25 mouse cellular contexts compared by ENCODE assay signal in the genomic region with DNA sequence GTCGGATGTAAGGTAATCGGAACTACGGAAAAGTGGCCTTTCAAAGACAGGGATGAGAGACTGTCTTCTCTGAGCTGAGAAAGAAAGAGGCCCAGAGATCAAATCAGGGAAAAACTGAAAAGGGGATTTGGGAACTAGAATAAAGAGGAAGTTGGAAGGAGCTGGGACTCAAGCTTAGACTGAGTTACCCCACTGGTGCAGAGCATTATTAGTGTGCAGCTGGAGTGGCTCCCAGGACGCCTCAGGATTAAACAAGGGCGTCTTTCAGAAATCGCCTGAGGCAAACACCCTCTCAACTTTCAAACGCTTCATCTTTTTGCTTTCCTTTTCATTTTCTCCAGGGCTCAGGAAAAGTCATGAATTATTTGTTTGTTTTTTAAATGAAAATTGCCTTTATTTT. TPM values are rescaled to one million over a fixed set of nuclear protein-coding genes. Genes with fewer than 3 reads are reported as not detected.
A peak's percentile ranks its signal among the peaks of the same experiment; 100 is the strongest.
DNase-seq lines count a peak whose midpoint lies in the region; ATAC-seq and TF ChIP-seq lines count a peak whose summit lies in the region.
"Had no signal": no experiment of that assay in that cellular context is flagged by ENCODE, and none has a peak within 500 bp of the region (broad histone marks: within the 10 kb centered on the region; RNA-seq: fewer than 3 reads in every experiment).

No protein-coding gene starts in this region.

- H3K9ac ChIP-seq in forebrain, embryonic 13.5 days = peak overlapping the region; percentile 16; the same call in 1 of the 2 replicates
- H3K9ac ChIP-seq in limb, embryonic 13.5 days = no peak overlapping the region
- no peak overlapping the region for H3K9ac ChIP-seq in MEL (ENCODE audit: control insufficient read depth, low read depth, low read length, poor library complexity, severe bottlenecking)
- H3K9ac ChIP-seq in intestine, postnatal 0 days (ENCODE audit: low read depth, low read length) = no peak overlapping the region
- H3K9ac ChIP-seq: embryonic facial prominence, embryonic 15.5 days; hindbrain, embryonic 14.5 days; lung, embryonic 15.5 days; stomach, embryonic 15.5 days had no signal

- no peak for TF ChIP-seq POLR2A in MEL (IDR thresholded peaks at IDR 0.05; ENCODE audit: control insufficient read depth in 1 of 2, insufficient read depth in 1 of 2, low read depth in 1 of 2, low read length in 2 of 2, poor library complexity in 1 of 2)

- ATAC-seq in forebrain, embryonic 13.5 days = no peak
- no peak for ATAC-seq in limb, embryonic 13.5 days (ENCODE audit: low FRiP score, low read depth)
- no peak for ATAC-seq in intestine, postnatal 0 days
- ATAC-seq: midbrain, embryonic 16.5 days had no signal

- no peak overlapping the region for H3K4me2 ChIP-seq in forebrain, embryonic 13.5 days
- no peak overlapping the region for H3K4me2 ChIP-seq in limb, embryonic 13.5 days (replicated peaks)
- H3K4me2 ChIP-seq in intestine, postnatal 0 days (replicated peaks; ENCODE audit: low read depth) = no peak overlapping the region
- H3K4me2 ChIP-seq: embryonic facial prominence, embryonic 15.5 days; hindbrain, embryonic 14.5 days; liver, embryonic 11.5 days; lung, embryonic 15.5 days; stomach, embryonic 15.5 days had no signal

- H3K4me1 ChIP-seq in forebrain, embryonic 13.5 days = no peaks in the 10 kb centered on the region
- H3K4me1 ChIP-seq in forebrain, embryonic 10.5 days = peaks cover 7% of the 10 kb centered on the region
- H3K4me1 ChIP-seq in limb, embryonic 13.5 days = no peaks in the 10 kb centered on the region
- no peaks in the 10 kb centered on the region for H3K4me1 ChIP-seq in limb, embryonic 10.5 days
- 0 out of 4 replicates have a peak, but pooled peaks cover 0 to 2% of the 10 kb centered on the region in 2 experiments for H3K4me1 ChIP-seq in MEL (ENCODE audit: control insufficient read depth in 1 of 2, insufficient read depth in 2 of 2, low read length in 2 of 2)
- no peaks in the 10 kb centered on the region for H3K4me1 ChIP-seq in intestine, postnatal 0 days (replicated peaks; ENCODE audit: control insufficient read depth, insufficient read depth, low read length)
- H3K4me1 ChIP-seq: embryonic facial prominence, embryonic 15.5 days; stomach, embryonic 15.5 days had no signal

- no peak for DNase-seq in forebrain, embryonic 10.5 days (ENCODE audit: extremely low spot score, low spot score)
- no peak for DNase-seq in limb, embryonic 10.5 days (ENCODE audit: low spot score)
- DNase-seq in MEL (ENCODE audit: low read depth, low spot score) = peak; percentile 46
- DNase-seq in lung, postnatal 14 days = peak; percentile 21
- no peak for DNase-seq in right cerebral cortex, postnatal 14 days
- DNase-seq: cerebellum, adult 8-10 months; kidney, adult 8-10 months had no signal

- TF ChIP-seq CTCF in MEL (IDR thresholded peaks at IDR 0.05 in 2 of 3, conservative IDR thresholded peaks at IDR 0.05 in 1 of 3; ENCODE audit: control insufficient read depth in 1 of 3, insufficient read depth in 1 of 3, low read depth in 2 of 3, low read length in 3 of 3, poor library complexity in 1 of 3, severe bottlenecking in 1 of 3) = no peak
- no peak for TF ChIP-seq CTCF in intestine, postnatal 0 days (IDR thresholded peaks at IDR 0.05; ENCODE audit: low read depth)

- H3K27me3 ChIP-seq in forebrain, embryonic 13.5 days = no peaks in the 10 kb centered on the region
- no peaks in the 10 kb centered on the region for H3K27me3 ChIP-seq in forebrain, embryonic 10.5 days (ENCODE audit: poor library complexity, severe bottlenecking)
- H3K27me3 ChIP-seq in limb, embryonic 13.5 days = no peaks in the 10 kb centered on the region
- H3K27me3 ChIP-seq in limb, embryonic 10.5 days (ENCODE audit: low read depth, poor library complexity, severe bottlenecking) = no peaks in the 10 kb centered on the region
- H3K27me3 ChIP-seq in MEL (ENCODE audit: control insufficient read depth in 1 of 2, insufficient read depth in 2 of 2, low read length in 2 of 2) = peaks cover 0 to 1% of the 10 kb centered on the region in 2 experiments; a peak in 1 of 4 replicates
- H3K27me3 ChIP-seq in intestine, postnatal 0 days (replicated peaks; ENCODE audit: control insufficient read depth, insufficient read depth, low read length) = no peaks in the 10 kb centered on the region
- H3K27me3 ChIP-seq: embryonic facial prominence, embryonic 15.5 days; lung, embryonic 15.5 days; Patski; stomach, embryonic 15.5 days had no signal

- no peak for TF ChIP-seq RAD21 in MEL (IDR thresholded peaks at IDR 0.05; ENCODE audit: low read depth, low read length)

- 52% methylated on average over 7 of the region's 7 CpGs for WGBS in forebrain, embryonic 13.5 days
- WGBS in forebrain, embryonic 10.5 days = 68% methylated on average over 7 of the region's 7 CpGs
- 57% methylated on average over 7 of the region's 7 CpGs for WGBS in limb, embryonic 13.5 days
- WGBS in limb, embryonic 10.5 days = 78% methylated on average over 7 of the region's 7 CpGs
- 81% methylated on average over 7 of the region's 7 CpGs for whole genome bisulfite sequencing in intestine, postnatal 0 days

- H3K4me3 ChIP-seq in forebrain, embryonic 13.5 days = no peak overlapping the region
- no peak overlapping the region for H3K4me3 ChIP-seq in forebrain, embryonic 10.5 days
- no peak overlapping the region for H3K4me3 ChIP-seq in limb, embryonic 13.5 days
- H3K4me3 ChIP-seq in limb, embryonic 10.5 days = no peak overlapping the region
- H3K4me3 ChIP-seq in MEL (ENCODE audit: control insufficient read depth in 1 of 2, insufficient read depth in 1 of 2, low read depth in 2 of 2, low read length in 2 of 2) = no peak overlapping the region
- no peak overlapping the region for H3K4me3 ChIP-seq in intestine, postnatal 0 days (ENCODE audit: low read depth, low read length)
- H3K4me3 ChIP-seq: embryonic facial prominence, embryonic 15.5 days; lung, embryonic 15.5 days; stomach, embryonic 15.5 days had no signal

- no peaks in the 10 kb centered on the region for H3K79me2 ChIP-seq in MEL (ENCODE audit: control insufficient read depth, insufficient read depth, low read length, poor library complexity)

- no peak overlapping the region for H3K27ac ChIP-seq in forebrain, embryonic 13.5 days
- no peak overlapping the region for H3K27ac ChIP-seq in forebrain, embryonic 10.5 days
- peak overlapping the region; percentile 16; the same call in 1 of the 2 replicates for H3K27ac ChIP-seq in limb, embryonic 13.5 days
- no peak overlapping the region for H3K27ac ChIP-seq in limb, embryonic 10.5 days
- H3K27ac ChIP-seq in MEL (ENCODE audit: control insufficient read depth, low read depth, low read length) = no peak overlapping the region
- H3K27ac ChIP-seq in intestine, postnatal 0 days (ENCODE audit: low read depth, low read length) = no peak overlapping the region
- H3K27ac ChIP-seq: embryonic facial prominence, embryonic 15.5 days; hindbrain, embryonic 14.5 days; lung, embryonic 15.5 days; stomach, embryonic 15.5 days had no signal

- no peaks in the 10 kb centered on the region for H3K9me3 ChIP-seq in forebrain, embryonic 13.5 days (replicated peaks)
- H3K9me3 ChIP-seq in forebrain, embryonic 10.5 days = no peaks in the 10 kb centered on the region
- no peaks in the 10 kb centered on the region for H3K9me3 ChIP-seq in limb, embryonic 13.5 days
- no peaks in the 10 kb centered on the region for H3K9me3 ChIP-seq in limb, embryonic 10.5 days (replicated peaks)
- no peaks in the 10 kb centered on the region for H3K9me3 ChIP-seq in MEL (replicated peaks; ENCODE audit: insufficient read depth, low read length)
- no peaks in the 10 kb centered on the region for H3K9me3 ChIP-seq in intestine, postnatal 0 days (ENCODE audit: control insufficient read depth)
- H3K9me3 ChIP-seq: embryonic facial prominence, embryonic 15.5 days; lung, embryonic 15.5 days; stomach, embryonic 15.5 days had no signal

- no peaks in the 10 kb centered on the region for H3K36me3 ChIP-seq in forebrain, embryonic 13.5 days (ENCODE audit: poor library complexity, severe bottlenecking)
- no peaks in the 10 kb centered on the region for H3K36me3 ChIP-seq in forebrain, embryonic 10.5 days (replicated peaks)
- H3K36me3 ChIP-seq in limb, embryonic 13.5 days = no peaks in the 10 kb centered on the region
- H3K36me3 ChIP-seq in limb, embryonic 10.5 days = no peaks in the 10 kb centered on the region
- H3K36me3 ChIP-seq in MEL (ENCODE audit: control insufficient read depth in 1 of 2, insufficient read depth in 2 of 2, low read length in 2 of 2) = peaks cover 0 to 2% of the 10 kb centered on the region in 2 experiments; a peak in 1 of 4 replicates
- no peaks in the 10 kb centered on the region for H3K36me3 ChIP-seq in intestine, postnatal 0 days (ENCODE audit: control insufficient read depth, insufficient read depth)
- H3K36me3 ChIP-seq: embryonic facial prominence, embryonic 15.5 days; lung, embryonic 15.5 days; stomach, embryonic 15.5 days had no signal

- TF ChIP-seq EP300 in MEL (IDR thresholded peaks at IDR 0.05; ENCODE audit: low read depth in 1 of 2, low read length in 2 of 2) = peak in 1 of 2 experiments; percentile 34; a peak in 1 of 4 replicates

RNA-seq across cellular contexts. Expression of a gene that starts 12.5 kb away (rescaled TPM):
- 41.4 and 45.8 TPM in 2 replicates for polyA plus RNA-seq in forebrain, embryonic 13.5 days (2015; fragmentation: Nextera tagmentation; extraction: Ambion mirVana)
- polyA plus RNA-seq in forebrain, embryonic 10.5 days (2016; fragmentation: Nextera tagmentation; extraction: Ambion mirVana) = 40.7 and 40.8 TPM in 2 replicates
- polyA plus RNA-seq in limb, embryonic 13.5 days (2015; fragmentation: Nextera tagmentation; extraction: Ambion mirVana) = 50.7 and 51.0 TPM in 2 replicates
- 36.1 and 40.4 TPM in 2 replicates for polyA plus RNA-seq in limb, embryonic 10.5 days (2016; fragmentation: Nextera tagmentation; extraction: Ambion mirVana)
- total RNA-seq in MEL (2012; rRNA removed) = 28.7 and 33.1 TPM in 2 replicates
- polyA plus RNA-seq in MEL (2012; ENCODE audit: insufficient read depth in 1 of 2, insufficient read length in 2 of 2, low read depth in 1 of 2, low replicate concordance in 2 of 2, missing spikeins in 1 of 2) = 10 to 100 TPM in 1 of 2 experiments, not detected in 1; 38.2 TPM
- 41.9 and 46.6 TPM in 2 replicates for polyA plus RNA-seq in intestine, postnatal 0 days (2015; fragmentation: Nextera tagmentation; extraction: Ambion mirVana)

RNA-seq across cellular contexts. Expression of a gene that starts 14.0 kb away (rescaled TPM):
- 19.4 and 25.6 TPM in 2 replicates for polyA plus RNA-seq in forebrain, embryonic 13.5 days (2015; fragmentation: Nextera tagmentation; extraction: Ambion mirVana)
- polyA plus RNA-seq in forebrain, embryonic 10.5 days (2016; fragmentation: Nextera tagmentation; extraction: Ambion mirVana) = 4.4 and 4.6 TPM in 2 replicates
- 0.48 and 0.60 TPM in 2 replicates for polyA plus RNA-seq in limb, embryonic 13.5 days (2015; fragmentation: Nextera tagmentation; extraction: Ambion mirVana)
- polyA plus RNA-seq in limb, embryonic 10.5 days (2016; fragmentation: Nextera tagmentation; extraction: Ambion mirVana) = 0.11 and 0.33 TPM in 2 replicates
- not detected in 2 replicates for total RNA-seq in MEL (2012; rRNA removed)
- under 1 TPM in 1 of 2 experiments, not detected in 1; 0.52 TPM for polyA plus RNA-seq in MEL (2012; ENCODE audit: insufficient read depth in 1 of 2, insufficient read length in 2 of 2, low read depth in 1 of 2, low replicate concordance in 2 of 2, missing spikeins in 1 of 2)
- polyA plus RNA-seq in intestine, postnatal 0 days (2015; fragmentation: Nextera tagmentation; extraction: Ambion mirVana) = 0.87 and 1.2 TPM in 2 replicates
- polyA plus RNA-seq: liver, embryonic 11.5 days; Patski had no signal

RNA-seq across cellular contexts. Expression of a gene that starts 42.4 kb away (rescaled TPM):
- polyA plus RNA-seq in forebrain, embryonic 13.5 days (2015; fragmentation: Nextera tagmentation; extraction: Ambion mirVana) = not detected in 2 replicates
- polyA plus RNA-seq in forebrain, embryonic 10.5 days (2016; fragmentation: Nextera tagmentation; extraction: Ambion mirVana) = not detected in 2 replicates
- not detected in 2 replicates for polyA plus RNA-seq in limb, embryonic 13.5 days (2015; fragmentation: Nextera tagmentation; extraction: Ambion mirVana)
- polyA plus RNA-seq in limb, embryonic 10.5 days (2016; fragmentation: Nextera tagmentation; extraction: Ambion mirVana) = not detected in 2 replicates
- not detected in 2 replicates for total RNA-seq in MEL (2012; rRNA removed)
- not detected for polyA plus RNA-seq in MEL (2012; ENCODE audit: insufficient read depth in 1 of 2, insufficient read length in 2 of 2, low read depth in 1 of 2, low replicate concordance in 2 of 2, missing spikeins in 1 of 2)
- polyA plus RNA-seq in intestine, postnatal 0 days (2015; fragmentation: Nextera tagmentation; extraction: Ambion mirVana) = not detected in 2 replicates
- total RNA-seq: adrenal gland, postnatal 14 days; heart, postnatal 10 days; layer of hippocampus, postnatal 25 days had no signal
- polyA plus RNA-seq: activated CD4-positive, CD25-positive, alpha-beta regulatory T cell, adult 4 months; embryonic facial prominence, embryonic 15.5 days; forebrain, embryonic 11.5 days; hindbrain, embryonic 14.5 days; liver, embryonic 11.5 days; lung, embryonic 15.5 days; midbrain, embryonic 16.5 days; Patski; spleen, adult 2 months; stomach, embryonic 15.5 days; thymus, adult 2 months; urinary bladder, adult 2 months had no signal

RNA-seq across cellular contexts. Expression of a gene that starts 59.4 kb away (rescaled TPM):
- polyA plus RNA-seq in forebrain, embryonic 13.5 days (2015; fragmentation: Nextera tagmentation; extraction: Ambion mirVana) = 26.7 and 30.7 TPM in 2 replicates
- 48.9 and 49.4 TPM in 2 replicates for polyA plus RNA-seq in forebrain, embryonic 10.5 days (2016; fragmentation: Nextera tagmentation; extraction: Ambion mirVana)
- polyA plus RNA-seq in limb, embryonic 13.5 days (2015; fragmentation: Nextera tagmentation; extraction: Ambion mirVana) = 37.0 and 38.8 TPM in 2 replicates
- polyA plus RNA-seq in limb, embryonic 10.5 days (2016; fragmentation: Nextera tagmentation; extraction: Ambion mirVana) = 46.8 and 51.6 TPM in 2 replicates
- 34.1 and 41.4 TPM in 2 replicates for total RNA-seq in MEL (2012; rRNA removed)
- polyA plus RNA-seq in MEL (2012; ENCODE audit: insufficient read depth in 1 of 2, insufficient read length in 2 of 2, low read depth in 1 of 2, low replicate concordance in 2 of 2, missing spikeins in 1 of 2) = 10 to 100 TPM in 1 of 2 experiments, not detected in 1; 96.5 TPM
- polyA plus RNA-seq in intestine, postnatal 0 days (2015; fragmentation: Nextera tagmentation; extraction: Ambion mirVana) = 7.3 and 8.6 TPM in 2 replicates

Comparison
In these comparisons a context has a peak if more than half of its experiments do, and no peak if none do; other contexts are left out.
1. DNase-seq: peak in MEL (single experiment) and lung, postnatal 14 days (single experiment); none in forebrain, embryonic 10.5 days (single experiment), limb, embryonic 10.5 days (single experiment) and right cerebral cortex, postnatal 14 days (single experiment).